Mouse (Mus musculus): ENCODE results near the gene Tsx. TPM values are rescaled to one million over a fixed set of nuclear protein-coding genes. Genes with fewer than 3 reads are reported as not detected.
"Not testable (repeated sequence)": the region's sequence is repeated elsewhere in the genome, so short reads cannot be mapped to it uniquely, and the experiment has no call there.

The Tsx gene
- total RNA-seq, 2 experiments from 2014 or later = not detected

GRCm38 (mm10) chrX:103443755-103444154 lies 29.5 kb downstream of the Tsx start:
- Histone ChIP-seq H3K27ac (no peak overlapping the region), H3K4me3 (0 out of 2 replicates have a peak overlapping the region, but pooled peaks have one; percentile 7)
- intact Hi-C loops (cut with DNase I) = no loop called here
- peak; percentile 68 for TF ChIP-seq CTCF (IDR thresholded peaks at IDR 0.05)
- DNase-seq = no peak

DNA sequence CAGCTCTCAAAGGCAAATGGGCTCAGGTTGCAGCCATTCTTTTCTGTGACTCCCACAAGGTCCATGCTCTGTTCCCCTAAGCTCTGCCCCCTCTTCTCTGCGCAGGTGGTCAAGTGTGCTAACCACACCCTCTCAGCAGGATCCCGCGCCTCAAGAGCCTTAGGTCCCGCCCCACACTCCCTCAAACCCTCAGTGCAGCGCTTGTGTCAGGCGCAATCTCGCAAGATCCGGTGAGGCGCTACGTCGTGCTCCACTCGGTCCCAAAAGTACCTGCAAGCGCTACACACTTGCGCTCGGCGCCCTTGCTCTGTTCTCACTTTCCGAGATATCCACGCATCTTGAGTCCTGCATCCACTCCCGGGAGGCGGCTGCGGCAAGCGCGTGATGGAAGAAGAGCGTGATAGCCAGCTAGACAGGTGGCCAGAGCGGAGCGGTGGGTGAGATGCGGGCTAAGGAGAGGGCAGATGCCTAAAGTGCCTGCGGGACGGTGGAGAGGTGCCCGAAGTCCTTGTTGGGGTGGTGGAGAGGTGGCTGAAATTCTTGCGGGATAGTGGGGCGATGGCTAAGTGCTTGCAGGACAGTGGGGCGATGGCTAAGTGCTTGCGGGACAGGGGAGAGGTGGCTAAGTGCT lies 33.4 kb downstream of the Tsx start:
- no peak for DNase-seq
- peak overlapping the region; percentile 62 for H3K4me3 ChIP-seq
- no peak overlapping the region for H3K27ac ChIP-seq
- no peak for TF ChIP-seq CTCF (IDR thresholded peaks at IDR 0.05)
- intact Hi-C loops (cut with DNase I) = no loop called here

DNA sequence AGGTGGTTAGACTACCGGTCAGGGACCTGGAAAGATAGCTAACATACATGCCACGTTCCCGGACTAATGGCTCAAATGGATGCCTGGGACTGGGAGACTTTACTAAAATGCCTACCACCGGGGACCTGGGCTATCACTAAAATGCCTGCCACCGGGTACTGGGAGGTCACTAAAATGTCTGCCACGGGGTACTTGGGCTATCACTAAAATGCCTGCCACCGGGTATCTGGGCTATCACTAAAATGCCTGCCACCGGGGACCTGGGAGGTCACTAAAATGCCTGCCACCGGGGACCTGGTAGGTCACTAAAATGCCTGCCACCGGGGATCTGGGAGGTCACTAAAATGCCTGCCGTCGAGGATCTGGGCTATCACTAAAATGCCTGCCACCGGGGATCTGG lies 34.2 kb downstream of the Tsx start:
- DNase-seq; intact Hi-C loops (cut with DNase I); H3K27ac ChIP-seq: not testable (repeated sequence)
- H3K4me3 ChIP-seq = peak overlapping the region; percentile 62

- not testable (repeated sequence) for DNase-seq
These were observed 34.9 kb downstream of the Tsx start for GRCm38 (mm10) chrX:103448943-103449722.

DNA sequence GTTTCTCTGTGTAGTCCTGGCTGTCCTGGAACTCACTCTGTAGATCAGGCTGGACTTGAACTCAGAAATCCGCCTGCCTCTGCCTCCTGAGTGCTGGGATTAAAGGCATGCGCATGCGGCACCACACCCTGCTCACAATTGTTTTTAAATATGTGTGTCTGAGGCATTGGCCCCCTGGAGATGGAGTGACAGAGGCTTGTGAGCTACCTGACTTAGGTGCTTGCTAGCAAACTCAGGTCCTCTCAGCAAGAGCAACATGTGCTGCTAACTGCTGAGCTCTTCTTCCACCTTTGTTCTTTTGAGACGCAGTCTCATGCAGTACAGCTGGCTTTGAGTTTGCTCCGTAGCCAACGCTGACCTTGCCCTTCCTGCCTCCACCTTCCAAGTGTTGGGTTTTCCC lies 38.5 kb downstream of the Tsx start:
- intact Hi-C loops (cut with DNase I) = no loop called here
- no peak overlapping the region for H3K27ac ChIP-seq
- no peak for TF ChIP-seq CTCF (IDR thresholded peaks at IDR 0.05)
- no peak overlapping the region for H3K4me3 ChIP-seq
- DNase-seq = no peak

More at GRCm38 (mm10) chrX:103448943-103449722, 34.9 kb downstream of the Tsx start:
- H3K27ac ChIP-seq; intact Hi-C loops (cut with DNase I); H3K4me3 ChIP-seq: not testable (repeated sequence)

DNA sequence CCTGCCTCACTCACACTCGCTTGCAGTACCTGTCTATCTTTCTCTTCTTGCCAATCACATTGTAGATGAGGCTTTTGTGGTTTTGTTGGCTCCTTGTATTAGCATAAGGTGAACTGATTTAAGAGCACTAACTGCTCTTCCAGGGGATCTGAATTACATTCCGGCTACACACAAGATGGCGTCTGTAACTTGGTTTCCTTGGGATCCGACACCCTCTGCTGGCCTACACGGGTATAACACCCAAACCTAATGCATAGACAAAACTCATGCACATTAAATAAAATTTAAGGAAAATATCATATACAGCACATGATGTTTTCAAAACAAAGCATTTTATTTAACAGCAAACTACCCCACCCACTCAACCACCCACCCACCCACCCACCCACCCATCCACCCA lies 45.8 kb downstream of the Tsx start:
- DNase-seq = no peak
- Histone ChIP-seq H3K4me3 (no peak overlapping the region), H3K27ac (no peak overlapping the region)
- peak; percentile 44 for TF ChIP-seq CTCF (IDR thresholded peaks at IDR 0.05)
- intact Hi-C loops (cut with DNase I) = no loop called here

- Histone ChIP-seq H3K27ac (no peak overlapping the region), H3K4me3 (no peak overlapping the region)
- intact Hi-C loops (cut with DNase I) = no loop called here
- DNase-seq = no peak
- TF ChIP-seq CTCF (IDR thresholded peaks at IDR 0.05) = peak; percentile 15; the same call in 1 of the 2 replicates
These were observed 54.7 kb downstream of the Tsx start for GRCm38 (mm10) chrX:103468998-103469397.

GRCm38 (mm10) chrX:103472346-103472745 lies 58.1 kb downstream of the Tsx start:
- H3K4me3 ChIP-seq = no peak overlapping the region
- H3K27ac ChIP-seq = no peak overlapping the region
- intact Hi-C loops (cut with DNase I) = no loop called here
- DNase-seq = no peak
- no peak for TF ChIP-seq CTCF (IDR thresholded peaks at IDR 0.05)

Other genes starting within 250 kb of the Tsx start
- gene Nap1l2, start 227.8 kb upstream of the Tsx start, total RNA-seq (2021) = not detected
- not detected for gene Cdx4, start 93.1 kb upstream of the Tsx start, total RNA-seq (2021)
- under 1 TPM; 0.25 to 0.26 TPM for gene Chic1, start 58.0 kb upstream of the Tsx start, total RNA-seq (2021)
- not detected for gene Gm26992, start 7.5 kb downstream of the Tsx start, total RNA-seq (2021)
- gene Zcchc13, start 216.1 kb downstream of the Tsx start, total RNA-seq (2021) = not detected

Measured in gastrocnemius, adult 2 months (tissue).